Mouse (Mus musculus) erythroblast, embryonic 14.5 days (primary cell): ENCODE results near the gene Bpifb2. TPM values are rescaled to one million over a fixed set of nuclear protein-coding genes. Genes with fewer than 3 reads are reported as not detected.

Experiments
- H3K27me3 ChIP-seq: 2 replicates; pipeline ENCODE4 v1.6.1; 2012; ENCODE audit warnings: inconsistent platforms; ENCODE audit not compliant: control insufficient read depth
- H3K36me3 ChIP-seq: 2 replicates; pipeline ENCODE4 v1.6.1; 2012; ENCODE audit warnings: mild to moderate bottlenecking, inconsistent platforms; ENCODE audit not compliant: control insufficient read depth
- H3K4me1 ChIP-seq: 2 replicates; pipeline ENCODE4 v1.6.1; 2012; ENCODE audit warnings: inconsistent platforms; ENCODE audit not compliant: control insufficient read depth
- H3K4me3 ChIP-seq: replicated peaks from 2 replicates; pipeline ENCODE3; 2012; ENCODE audit warnings: moderate library complexity, mild to moderate bottlenecking, inconsistent platforms
- H3K9me3 ChIP-seq: 2 replicates; pipeline ENCODE4 v1.6.1; 2012; ENCODE audit warnings: low read length, inconsistent platforms, mixed read lengths; ENCODE audit not compliant: control insufficient read depth
- GATA1 ChIP-seq: IDR thresholded peaks from 2 replicates; pipeline ENCODE4 v1.6.1; 2012; ENCODE audit warnings: low read length, inconsistent platforms, mixed read lengths
- TAL1 ChIP-seq: IDR thresholded peaks from 3 replicates; pipeline ENCODE4 v1.6.1; 2012; ENCODE audit warnings: low read length, inconsistent platforms, mixed read lengths
- polyA plus RNA-seq: library from polyadenylated mRNA; stranded (reverse); fragments of >175 nt; gene quantifications from 2 replicates; pipeline ENCODE4 v1.2.3, GENCODE M21; 2012

Bpifb2 gene
- polyA plus RNA-seq, 1 experiment = not detected

GRCm38 (mm10) chr2:153917930-153918329 lies 43.1 kb downstream of the Bpifb2 start, which contains the start of gene Bpifb3:
Gene Bpifb3 (plus strand): TSS chr2:153918230.
- no peaks in the 10 kb centered on the region for H3K36me3 ChIP-seq
- TF ChIP-seq TAL1 (no peak), GATA1 (no peak)
- H3K9me3 ChIP-seq = no peaks in the 10 kb centered on the region
- H3K4me1 ChIP-seq = no peaks in the 10 kb centered on the region
- no peak within 1 kb of the TSS for H3K4me3 ChIP-seq
- no peaks in the 10 kb centered on the region for H3K27me3 ChIP-seq

GRCm38 (mm10) chr2:153921246-153921645 lies 46.4 kb downstream of the Bpifb2 start:
- no peaks in the 10 kb centered on the region for H3K36me3 ChIP-seq
- no peak for TF ChIP-seq TAL1
- TF ChIP-seq GATA1 = no peak
- no peak overlapping the region for H3K4me3 ChIP-seq

GRCm38 (mm10) chr2:153929871-153930413 lies 55.1 kb downstream of the Bpifb2 start:
- Histone ChIP-seq H3K9me3 (no peaks in the 10 kb centered on the region), H3K27me3 (no peaks in the 10 kb centered on the region), H3K4me1 (no peaks in the 10 kb centered on the region), H3K4me3 (no peak overlapping the region), H3K36me3 (no peaks in the 10 kb centered on the region)
- TF ChIP-seq GATA1 = no peak
- TF ChIP-seq TAL1 = no peak

More at GRCm38 (mm10) chr2:153921246-153921645, 46.4 kb downstream of the Bpifb2 start:
- Histone ChIP-seq H3K4me1 (no peaks in the 10 kb centered on the region), H3K9me3 (no peaks in the 10 kb centered on the region), H3K27me3 (no peaks in the 10 kb centered on the region)

GRCm38 (mm10) chr2:153931125-153931524 lies 56.3 kb downstream of the Bpifb2 start:
- Histone ChIP-seq H3K9me3 (no peaks in the 10 kb centered on the region), H3K36me3 (no peaks in the 10 kb centered on the region), H3K4me1 (no peaks in the 10 kb centered on the region), H3K4me3 (no peak overlapping the region), H3K27me3 (no peaks in the 10 kb centered on the region)
- no peak for TF ChIP-seq TAL1
- no peak for TF ChIP-seq GATA1

- H3K4me3 ChIP-seq = no peak overlapping the region
- H3K4me1 ChIP-seq = no peaks in the 10 kb centered on the region
- H3K9me3 ChIP-seq = no peaks in the 10 kb centered on the region
- H3K36me3 ChIP-seq = no peaks in the 10 kb centered on the region
- TF ChIP-seq TAL1 (no peak), GATA1 (no peak)
- H3K27me3 ChIP-seq = no peaks in the 10 kb centered on the region
These were observed 58.5 kb downstream of the Bpifb2 start for GRCm38 (mm10) chr2:153933311-153933710.

GRCm38 (mm10) chr2:153935348-153935747 lies 60.5 kb downstream of the Bpifb2 start:
- Histone ChIP-seq H3K4me1 (no peaks in the 10 kb centered on the region), H3K27me3 (no peaks in the 10 kb centered on the region), H3K9me3 (no peaks in the 10 kb centered on the region), H3K36me3 (no peaks in the 10 kb centered on the region), H3K4me3 (no peak overlapping the region)
- TF ChIP-seq TAL1 (no peak), GATA1 (no peak)

GRCm38 (mm10) chr2:153937843-153938242 lies 63.0 kb downstream of the Bpifb2 start, which contains the start of gene Bpifb4:
Gene Bpifb4 (plus strand): TSS chr2:153938212.
- H3K27me3 ChIP-seq = no peaks in the 10 kb centered on the region
- TF ChIP-seq GATA1 (no peak), TAL1 (no peak)
- no peaks in the 10 kb centered on the region for H3K36me3 ChIP-seq

GRCm38 (mm10) chr2:153943537-153943936 lies 68.7 kb downstream of the Bpifb2 start:
- TF ChIP-seq GATA1 (no peak), TAL1 (no peak)
- Histone ChIP-seq H3K36me3 (no peaks in the 10 kb centered on the region), H3K27me3 (no peaks in the 10 kb centered on the region), H3K9me3 (no peaks in the 10 kb centered on the region), H3K4me3 (no peak overlapping the region), H3K4me1 (no peaks in the 10 kb centered on the region)

More at GRCm38 (mm10) chr2:153937843-153938242, 63.0 kb downstream of the Bpifb2 start, which contains the start of gene Bpifb4:
- Histone ChIP-seq H3K4me1 (no peaks in the 10 kb centered on the region), H3K4me3 (no peak within 1 kb of the TSS), H3K9me3 (no peaks in the 10 kb centered on the region)

- H3K4me3 ChIP-seq = no peak overlapping the region
- no peaks in the 10 kb centered on the region for H3K36me3 ChIP-seq
- no peaks in the 10 kb centered on the region for H3K9me3 ChIP-seq
- no peaks in the 10 kb centered on the region for H3K4me1 ChIP-seq
- no peaks in the 10 kb centered on the region for H3K27me3 ChIP-seq
- TF ChIP-seq GATA1 (no peak), TAL1 (no peak)
These were observed 69.7 kb downstream of the Bpifb2 start for GRCm38 (mm10) chr2:153944567-153944966.

Other genes starting within 250 kb of the Bpifb2 start
- gene Commd7, start 242.3 kb upstream of the Bpifb2 start, polyA plus RNA-seq = 0.38 TPM in 2 replicates
- 0.05 and 0.08 TPM in 2 replicates for gene Dnmt3b, start 225.6 kb upstream of the Bpifb2 start, polyA plus RNA-seq
- gene Dnmt3c, start 178.4 kb upstream of the Bpifb2 start, polyA plus RNA-seq = not detected in 2 replicates
- 0.31 and 0.36 TPM in 2 replicates for gene Mapre1, start 133.8 kb upstream of the Bpifb2 start, polyA plus RNA-seq
- gene Efcab8, start 95.1 kb upstream of the Bpifb2 start, polyA plus RNA-seq = 0.04 TPM in 1 of 2 replicates, not detected in the other
- gene Sun5, start 4.0 kb upstream of the Bpifb2 start, polyA plus RNA-seq = not detected in 2 replicates
- not detected in 2 replicates for gene Bpifb6, start 25.3 kb downstream of the Bpifb2 start, polyA plus RNA-seq
- not detected in 2 replicates for gene Bpifb3, start 43.2 kb downstream of the Bpifb2 start, polyA plus RNA-seq
- gene Bpifb4, start 63.2 kb downstream of the Bpifb2 start, polyA plus RNA-seq = not detected in 2 replicates
- gene Bpifa6, start 99.9 kb downstream of the Bpifb2 start, polyA plus RNA-seq = not detected in 2 replicates
- not detected in 2 replicates for gene Bpifa2, start 133.2 kb downstream of the Bpifb2 start, polyA plus RNA-seq